Mouse (Mus musculus): ENCODE results near the gene Fcna.
A peak's percentile ranks its signal among the peaks of the same experiment; 100 is the strongest.

- TF ChIP-seq CTCF (IDR thresholded peaks at IDR 0.05; ENCODE audit: low read depth, low read length): peak; percentile 13
- no peak for TF ChIP-seq EP300 (IDR thresholded peaks at IDR 0.05; ENCODE audit: insufficient read depth, low read depth, low read length)
- no peak for TF ChIP-seq POLR2A (IDR thresholded peaks at IDR 0.05; ENCODE audit: insufficient read depth, low read length)
Measured at GRCm38 (mm10) chr2:25577951-25578795, 49.7 kb downstream of the Fcna start.
